Mouse (Mus musculus): ENCODE measurements around the gene Rarb. TPM values are rescaled to one million over a fixed set of nuclear protein-coding genes. Genes with fewer than 3 reads are reported as not detected.

Gene Rarb
- polyA plus RNA-seq, 1 experiment, result 0.19 TPM

DNA sequence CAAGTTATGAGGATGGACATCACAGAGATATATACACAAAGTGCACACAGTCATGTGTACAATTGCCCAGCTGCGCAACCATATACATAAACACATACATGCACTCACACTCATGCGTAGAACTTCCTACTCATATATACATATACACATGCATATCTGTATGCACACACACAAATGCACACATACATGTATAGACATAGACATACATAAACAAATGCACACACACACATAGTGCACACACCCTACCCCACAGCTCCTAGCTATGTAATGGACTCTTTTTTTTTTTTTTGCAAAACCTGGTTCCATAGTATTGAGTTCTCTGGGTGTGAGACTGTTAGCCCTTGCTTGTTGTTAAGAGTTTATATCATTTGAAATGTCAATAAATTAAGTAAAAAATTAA, 21.2 kb upstream of the Rarb start:
- H3K4me3 ChIP-seq, result no peak overlapping the region
- H3K36me3 ChIP-seq (ENCODE audit: control insufficient read depth, insufficient read depth), result no peaks in the 10 kb centered on the region
- no peak overlapping the region for H3ac ChIP-seq (ENCODE audit: control insufficient read depth, insufficient read length)
- H3K4me2 ChIP-seq (ENCODE audit: low read depth), result no peak overlapping the region
- H3K27me3 ChIP-seq (ENCODE audit: control insufficient read depth, insufficient read depth, insufficient read length), result no peaks in the 10 kb centered on the region
- H3K79me2 ChIP-seq (ENCODE audit: control insufficient read depth, insufficient read depth), result no peaks in the 10 kb centered on the region
- no peak for TF ChIP-seq CEBPB (IDR thresholded peaks at IDR 0.05; ENCODE audit: insufficient read depth, poor library complexity, severe bottlenecking)
- no peak for TF ChIP-seq MAX (IDR thresholded peaks at IDR 0.05; ENCODE audit: low read depth)
- TF ChIP-seq TCF12 (IDR thresholded peaks at IDR 0.05; ENCODE audit: insufficient read depth, poor library complexity, severe bottlenecking), result no peak
- no peak for TF ChIP-seq E2F4 (IDR thresholded peaks at IDR 0.05; ENCODE audit: insufficient read depth)
- no peak for TF ChIP-seq REST (IDR thresholded peaks at IDR 0.05; ENCODE audit: insufficient read depth, insufficient read length)
- no peak for TF ChIP-seq POLR2AphosphoS2 (IDR thresholded peaks at IDR 0.05; ENCODE audit: insufficient read length, low read depth)
- no peak for TF ChIP-seq MYOD1 (IDR thresholded peaks at IDR 0.05; ENCODE audit: control insufficient read depth in 1 of 3, insufficient read length in 2 of 3, low read depth in 2 of 3)
- no peak for TF ChIP-seq SRF (IDR thresholded peaks at IDR 0.05; ENCODE audit: control insufficient read depth, insufficient read length, low read depth)
- no peak for TF ChIP-seq USF1 (IDR thresholded peaks at IDR 0.05; ENCODE audit: low read depth)
- no peak for TF ChIP-seq TCF3 (IDR thresholded peaks at IDR 0.05; ENCODE audit: insufficient read length, low read depth)
- no peak for TF ChIP-seq MYOG (IDR thresholded peaks at IDR 0.05; ENCODE audit: control insufficient read depth in 1 of 3, insufficient read depth in 1 of 3, insufficient read length in 2 of 3, low read depth in 2 of 3)
- no peak for TF ChIP-seq POLR2A (IDR thresholded peaks at IDR 0.05; ENCODE audit: insufficient read length, low read depth)

- no peaks in the 10 kb centered on the region for H3K79me2 ChIP-seq (ENCODE audit: control insufficient read depth, insufficient read depth)
- H3K27me3 ChIP-seq (ENCODE audit: control insufficient read depth, insufficient read depth, insufficient read length), result no peaks in the 10 kb centered on the region
- H3K4me3 ChIP-seq, result no peak overlapping the region
- no peaks in the 10 kb centered on the region for H3K36me3 ChIP-seq (ENCODE audit: control insufficient read depth, insufficient read depth)
- no peak overlapping the region for H3ac ChIP-seq (ENCODE audit: control insufficient read depth, insufficient read length)
- TF ChIP-seq MAX (IDR thresholded peaks at IDR 0.05; ENCODE audit: low read depth), result no peak
- TF ChIP-seq POLR2A (IDR thresholded peaks at IDR 0.05; ENCODE audit: insufficient read length, low read depth), result no peak
- no peak for TF ChIP-seq CEBPB (IDR thresholded peaks at IDR 0.05; ENCODE audit: insufficient read depth, poor library complexity, severe bottlenecking)
- TF ChIP-seq E2F4 (IDR thresholded peaks at IDR 0.05; ENCODE audit: insufficient read depth), result no peak
- no peak for TF ChIP-seq SRF (IDR thresholded peaks at IDR 0.05; ENCODE audit: control insufficient read depth, insufficient read length, low read depth)
- no peak for TF ChIP-seq POLR2AphosphoS2 (IDR thresholded peaks at IDR 0.05; ENCODE audit: insufficient read length, low read depth)
- TF ChIP-seq TCF3 (IDR thresholded peaks at IDR 0.05; ENCODE audit: insufficient read length, low read depth), result no peak
- no peak for TF ChIP-seq TCF12 (IDR thresholded peaks at IDR 0.05; ENCODE audit: insufficient read depth, poor library complexity, severe bottlenecking)
- TF ChIP-seq REST (IDR thresholded peaks at IDR 0.05; ENCODE audit: insufficient read depth, insufficient read length), result no peak
- TF ChIP-seq MYOD1 (IDR thresholded peaks at IDR 0.05; ENCODE audit: control insufficient read depth in 1 of 3, insufficient read length in 2 of 3, low read depth in 2 of 3), result no peak
- TF ChIP-seq MYOG (IDR thresholded peaks at IDR 0.05; ENCODE audit: control insufficient read depth in 1 of 3, insufficient read depth in 1 of 3, insufficient read length in 2 of 3, low read depth in 2 of 3), result no peak
- no peak overlapping the region for H3K4me2 ChIP-seq (ENCODE audit: low read depth)
Measured at GRCm38 (mm10) chr14:16815096-16815741, 3.7 kb downstream of the Rarb start.

GRCm38 (mm10) chr14:16806155-16806554, 12.8 kb downstream of the Rarb start:
- H3K4me3 ChIP-seq, result no peak overlapping the region
- H3K27me3 ChIP-seq (ENCODE audit: control insufficient read depth, insufficient read depth, insufficient read length), result no peaks in the 10 kb centered on the region
- H3ac ChIP-seq (ENCODE audit: control insufficient read depth, insufficient read length), result no peak overlapping the region
- no peaks in the 10 kb centered on the region for H3K79me2 ChIP-seq (ENCODE audit: control insufficient read depth, insufficient read depth)
- no peaks in the 10 kb centered on the region for H3K36me3 ChIP-seq (ENCODE audit: control insufficient read depth, insufficient read depth)
- TF ChIP-seq MYOD1 (IDR thresholded peaks at IDR 0.05; ENCODE audit: control insufficient read depth in 1 of 3, insufficient read length in 2 of 3, low read depth in 2 of 3) (no peak), MAX (IDR thresholded peaks at IDR 0.05; ENCODE audit: low read depth) (no peak), CEBPB (IDR thresholded peaks at IDR 0.05; ENCODE audit: insufficient read depth, poor library complexity, severe bottlenecking) (no peak), REST (IDR thresholded peaks at IDR 0.05; ENCODE audit: insufficient read depth, insufficient read length) (no peak), POLR2AphosphoS2 (IDR thresholded peaks at IDR 0.05; ENCODE audit: insufficient read length, low read depth) (no peak), SRF (IDR thresholded peaks at IDR 0.05; ENCODE audit: control insufficient read depth, insufficient read length, low read depth) (no peak), USF1 (IDR thresholded peaks at IDR 0.05; ENCODE audit: low read depth) (no peak), MYOG (IDR thresholded peaks at IDR 0.05; ENCODE audit: control insufficient read depth in 1 of 3, insufficient read depth in 1 of 3, insufficient read length in 2 of 3, low read depth in 2 of 3) (no peak), POLR2A (IDR thresholded peaks at IDR 0.05; ENCODE audit: insufficient read length, low read depth) (no peak), TCF12 (IDR thresholded peaks at IDR 0.05; ENCODE audit: insufficient read depth, poor library complexity, severe bottlenecking) (no peak), TCF3 (IDR thresholded peaks at IDR 0.05; ENCODE audit: insufficient read length, low read depth) (no peak), E2F4 (IDR thresholded peaks at IDR 0.05; ENCODE audit: insufficient read depth) (no peak)
- H3K4me2 ChIP-seq (ENCODE audit: low read depth), result no peak overlapping the region

DNA sequence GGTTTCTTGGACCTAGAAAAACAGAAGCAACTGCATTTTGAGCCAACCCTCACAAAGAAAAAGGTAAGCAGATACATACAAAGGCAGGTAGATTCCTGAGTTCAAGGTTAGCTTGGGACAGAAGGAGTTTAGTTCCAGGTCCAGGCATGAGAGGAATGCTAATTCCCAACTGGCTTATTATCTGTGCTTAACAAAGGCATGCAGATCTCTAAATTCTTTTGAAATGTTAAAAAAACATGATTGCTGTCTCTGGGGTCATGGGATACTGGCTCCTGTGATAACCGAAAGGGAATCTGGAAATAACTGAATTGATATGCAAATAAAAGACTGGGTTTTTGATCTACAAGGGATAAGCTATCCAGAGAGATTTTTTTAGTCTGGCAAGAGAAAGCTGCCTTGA, 28.8 kb downstream of the Rarb start:
- Histone ChIP-seq H3K27me3 (ENCODE audit: control insufficient read depth, insufficient read depth, insufficient read length) (no peaks in the 10 kb centered on the region), H3ac (ENCODE audit: control insufficient read depth, insufficient read length) (no peak overlapping the region), H3K4me2 (ENCODE audit: low read depth) (no peak overlapping the region), H3K79me2 (ENCODE audit: control insufficient read depth, insufficient read depth) (no peaks in the 10 kb centered on the region), H3K36me3 (ENCODE audit: control insufficient read depth, insufficient read depth) (no peaks in the 10 kb centered on the region), H3K4me3 (no peak overlapping the region)
- no peak for TF ChIP-seq MYOG (IDR thresholded peaks at IDR 0.05; ENCODE audit: control insufficient read depth in 1 of 3, insufficient read depth in 1 of 3, insufficient read length in 2 of 3, low read depth in 2 of 3)
- no peak for TF ChIP-seq POLR2A (IDR thresholded peaks at IDR 0.05; ENCODE audit: insufficient read length, low read depth)
- TF ChIP-seq REST (IDR thresholded peaks at IDR 0.05; ENCODE audit: insufficient read depth, insufficient read length), result no peak
- no peak for TF ChIP-seq E2F4 (IDR thresholded peaks at IDR 0.05; ENCODE audit: insufficient read depth)
- TF ChIP-seq SRF (IDR thresholded peaks at IDR 0.05; ENCODE audit: control insufficient read depth, insufficient read length, low read depth), result no peak
- TF ChIP-seq USF1 (IDR thresholded peaks at IDR 0.05; ENCODE audit: low read depth), result no peak
- no peak for TF ChIP-seq POLR2AphosphoS2 (IDR thresholded peaks at IDR 0.05; ENCODE audit: insufficient read length, low read depth)
- no peak for TF ChIP-seq MAX (IDR thresholded peaks at IDR 0.05; ENCODE audit: low read depth)
- TF ChIP-seq TCF3 (IDR thresholded peaks at IDR 0.05; ENCODE audit: insufficient read length, low read depth), result no peak
- TF ChIP-seq CEBPB (IDR thresholded peaks at IDR 0.05; ENCODE audit: insufficient read depth, poor library complexity, severe bottlenecking), result no peak
- TF ChIP-seq MYOD1 (IDR thresholded peaks at IDR 0.05; ENCODE audit: control insufficient read depth in 1 of 3, insufficient read length in 2 of 3, low read depth in 2 of 3), result no peak
- TF ChIP-seq TCF12 (IDR thresholded peaks at IDR 0.05; ENCODE audit: insufficient read depth, poor library complexity, severe bottlenecking), result no peak
